Mouse (Mus musculus): ENCODE measurements at regions not wholly inside any gene's neighbourhood (a gene's known extent, or its start where the extent isn't known, plus 50 kb on each side); places are given as distances from the start of the nearest gene placed in this dataset.

DNA sequence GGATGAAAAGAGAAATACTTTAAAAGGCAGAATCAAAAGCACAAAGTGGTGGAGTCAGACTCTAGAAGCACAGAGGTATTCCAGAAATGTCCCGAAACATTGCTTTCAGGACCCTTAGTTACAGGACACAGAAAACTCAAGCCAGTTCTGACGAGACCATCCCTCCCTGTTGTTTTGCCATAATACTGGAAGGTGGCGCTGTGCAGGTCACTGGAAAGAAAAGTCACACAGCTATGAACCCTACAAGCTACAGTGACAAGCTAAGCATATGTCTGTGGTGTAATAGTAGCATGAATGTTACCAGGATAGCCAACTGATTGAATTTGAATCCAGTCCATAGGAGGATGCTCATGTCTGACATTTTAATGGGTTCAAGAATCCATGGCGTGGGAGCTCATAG, 117.4 kb upstream of the Cxxc4 start:
- no peak for DNase-seq

DNA sequence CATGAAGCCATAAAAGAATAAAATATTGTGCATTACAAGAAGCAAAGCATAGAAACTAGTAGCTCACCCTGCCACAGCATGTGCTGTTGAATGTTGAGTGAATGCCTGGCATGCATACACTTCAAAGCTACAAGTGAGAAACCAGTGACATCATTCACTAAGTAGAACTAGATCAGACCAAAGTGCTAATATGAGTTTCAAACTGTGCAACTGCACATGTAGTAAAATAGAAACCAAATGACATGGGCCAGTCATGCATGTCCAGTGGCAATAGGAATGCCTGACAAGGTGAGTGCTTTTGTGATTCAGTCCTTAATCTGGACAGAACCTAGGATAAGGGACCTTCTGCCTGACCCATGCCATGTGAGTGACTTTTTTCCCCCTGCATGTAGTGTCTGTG, 111.3 kb upstream of the Cxxc4 start:
- DNase-seq: no peak

DNA sequence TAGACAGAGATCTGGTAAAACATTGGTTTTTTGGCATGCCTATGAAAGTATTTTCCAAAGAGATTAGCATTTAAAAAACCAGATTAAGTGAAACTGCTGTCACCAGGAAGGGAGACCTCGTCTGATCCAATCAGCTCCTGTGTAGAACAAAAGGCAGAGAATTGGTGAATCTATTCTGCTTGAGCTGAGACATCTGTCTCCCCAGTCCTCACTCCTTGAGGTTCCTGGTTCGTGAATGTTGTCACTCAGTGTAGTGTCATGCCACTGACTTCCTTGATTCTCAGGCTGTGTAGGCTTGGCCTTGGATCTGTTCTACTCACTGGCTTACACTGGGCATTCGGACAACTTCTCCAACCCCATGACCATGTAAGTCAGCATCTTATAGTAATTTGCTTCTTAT, 105.9 kb upstream of the Cxxc4 start:
- no peak for DNase-seq

DNA sequence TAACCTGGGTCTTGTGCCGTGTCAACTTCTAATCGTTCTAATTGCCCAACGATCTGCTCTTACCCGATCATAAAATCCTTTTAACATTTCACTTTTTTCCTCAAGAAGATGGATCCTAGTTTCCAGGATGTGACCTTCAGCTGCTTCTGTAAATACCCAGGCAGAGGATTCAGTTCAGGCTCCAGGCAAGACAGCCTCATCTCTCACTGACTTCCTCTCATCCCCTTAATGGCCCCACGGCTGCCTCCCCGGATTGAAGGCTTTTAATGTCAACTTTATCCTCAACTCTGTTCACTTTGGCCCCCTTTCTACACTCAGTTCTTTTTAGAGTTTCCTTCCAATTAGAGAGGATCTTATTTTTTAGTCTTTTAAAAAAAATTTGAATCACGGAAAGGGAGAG, 91.0 kb upstream of the Cxxc4 start:
- DNase-seq: no peak

DNA sequence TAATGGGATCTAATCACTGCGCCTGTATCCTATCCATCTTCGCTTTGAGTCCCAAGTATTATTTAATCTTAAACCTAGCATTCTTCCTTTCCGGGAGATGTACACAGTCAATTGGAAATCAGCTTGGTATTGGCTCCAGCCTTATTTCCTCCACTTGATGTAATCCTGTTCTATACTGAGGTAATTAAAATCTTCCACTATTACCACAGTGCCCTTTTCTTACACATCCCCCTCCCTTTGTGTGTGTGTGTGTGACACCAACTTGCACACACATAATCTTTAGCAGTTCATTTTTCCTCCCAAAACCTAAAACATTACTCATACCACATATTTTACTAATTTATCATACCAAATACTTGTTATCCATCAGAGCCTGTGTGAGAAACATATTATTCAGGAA, 90.3 kb upstream of the Cxxc4 start:
- no peak for DNase-seq

DNA sequence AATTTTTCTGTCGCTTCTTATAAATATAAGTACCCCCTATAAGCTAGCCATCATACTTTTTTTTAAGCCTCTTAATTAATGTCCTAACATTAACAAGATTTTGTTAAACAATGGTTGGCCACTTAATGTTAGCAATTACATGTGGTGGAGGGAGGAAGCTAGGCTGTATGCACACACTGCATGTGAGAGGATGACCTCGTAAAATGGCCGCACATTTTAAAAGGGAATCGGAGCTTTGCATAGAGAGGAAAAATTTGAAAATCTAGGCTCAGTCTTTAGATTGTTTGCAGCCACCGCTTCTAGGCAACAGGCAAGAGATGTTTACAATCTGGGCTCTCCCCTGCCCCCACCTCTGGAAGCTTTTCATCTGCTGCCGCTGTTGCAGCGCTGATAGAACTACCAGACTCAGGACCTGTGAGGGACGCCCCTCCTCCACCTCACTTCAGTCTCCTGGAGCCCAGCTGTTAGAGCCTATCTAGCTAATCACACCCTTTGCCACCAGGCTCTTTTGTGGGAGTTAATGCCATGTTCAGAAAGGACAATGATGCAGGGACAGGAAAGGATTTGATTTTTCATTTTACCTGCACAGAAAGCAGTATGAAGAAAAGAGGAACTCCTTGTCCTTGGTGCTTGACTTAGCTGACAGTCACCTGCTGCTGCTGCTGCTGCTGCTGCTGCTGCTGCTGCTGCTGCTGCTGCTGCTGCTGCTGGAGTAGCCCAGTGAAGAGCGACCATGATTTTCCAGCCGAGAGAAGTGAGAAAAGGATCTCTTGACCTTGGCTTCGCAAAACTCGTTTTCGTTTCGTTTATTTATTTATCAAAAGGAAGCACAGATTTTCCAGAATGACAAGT, 89.7 kb upstream of the Cxxc4 start:
- peak; percentile 38 for DNase-seq

DNA sequence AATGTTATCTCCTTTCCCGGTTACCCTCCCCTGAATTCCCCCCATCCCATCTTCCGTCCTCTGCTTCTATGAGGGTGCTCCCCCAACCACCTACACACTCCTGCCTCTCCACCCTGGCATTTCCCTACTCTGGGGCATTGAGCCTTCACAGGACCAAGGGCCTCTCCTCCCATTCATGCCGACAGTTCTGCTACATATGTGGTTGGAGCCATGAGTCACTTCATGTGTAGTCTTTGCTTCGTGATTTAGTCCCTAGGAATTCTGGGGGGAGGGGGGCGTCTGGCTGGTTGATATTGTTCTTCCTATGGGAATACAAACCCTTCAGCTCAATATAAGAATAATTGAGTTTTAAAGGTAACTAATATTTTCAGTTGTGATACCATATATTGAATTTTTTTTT, 74.0 kb upstream of the Cxxc4 start:
- no peak for DNase-seq

DNA sequence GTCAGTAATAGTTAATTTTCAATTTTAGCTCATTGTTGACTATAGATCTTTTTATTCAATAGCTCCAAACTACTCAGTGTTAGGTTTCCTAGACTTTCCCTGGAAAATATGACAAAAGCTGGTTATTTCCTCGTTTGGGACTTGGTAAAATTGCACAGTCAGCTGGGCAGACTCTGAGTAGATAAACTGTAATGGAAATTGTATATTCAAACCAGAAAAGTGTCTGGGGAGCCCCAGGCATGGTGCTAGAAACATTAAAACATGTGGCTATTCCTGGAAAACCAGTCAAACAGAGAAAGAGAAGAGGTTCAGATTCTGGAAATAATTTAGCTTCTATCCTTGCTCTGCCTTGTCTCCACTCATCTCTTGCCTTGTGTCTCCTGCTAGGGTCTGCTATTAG, 66.4 kb upstream of the Cxxc4 start:
- no peak for DNase-seq

DNA sequence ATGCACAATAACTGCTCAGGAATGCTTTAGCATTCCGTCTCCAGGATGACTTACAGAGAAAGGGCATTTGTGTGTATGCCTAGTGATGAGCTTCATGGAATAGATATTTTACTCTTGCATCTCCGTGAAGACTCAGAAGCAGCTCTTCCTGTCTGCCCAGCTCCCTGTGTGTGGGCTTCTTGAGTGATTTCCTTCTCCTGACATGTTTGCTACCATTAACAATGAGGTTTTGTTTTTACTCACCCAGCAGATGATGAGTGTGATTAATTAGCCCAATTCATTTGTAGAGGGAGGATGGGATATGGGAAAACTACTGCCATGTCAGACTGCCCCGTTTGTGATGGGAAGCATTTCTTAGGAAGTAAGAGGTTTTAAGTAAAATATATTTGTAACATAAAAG, 63.9 kb upstream of the Cxxc4 start:
- no peak for DNase-seq

DNA sequence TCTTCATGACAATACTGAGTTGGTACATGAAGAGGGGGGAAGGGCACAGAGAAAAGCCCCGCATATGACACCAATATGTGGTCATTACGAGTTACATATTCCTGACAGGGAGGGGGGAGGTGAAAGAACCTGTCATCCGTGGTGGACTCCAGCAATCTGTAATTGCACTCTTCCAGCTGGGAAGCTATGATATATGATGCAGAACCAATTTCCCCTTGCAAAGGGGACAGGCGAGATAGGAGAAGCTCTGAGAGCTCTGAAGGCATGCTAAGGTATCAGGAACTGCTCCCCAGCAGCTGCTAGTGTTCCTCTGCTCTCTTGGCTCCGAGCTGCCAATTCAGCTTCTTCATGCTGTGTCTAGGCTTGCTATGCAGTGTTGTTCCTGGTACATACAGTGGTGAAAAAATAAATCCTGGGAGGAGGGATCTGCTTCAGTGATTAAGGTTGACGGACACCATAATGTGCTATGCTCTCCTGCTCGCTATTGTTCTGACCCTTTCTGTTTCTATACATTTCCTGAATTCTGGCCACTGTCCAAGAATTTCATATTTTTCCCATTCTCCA, 57.7 kb upstream of the Cxxc4 start:
- no peak for DNase-seq

DNA sequence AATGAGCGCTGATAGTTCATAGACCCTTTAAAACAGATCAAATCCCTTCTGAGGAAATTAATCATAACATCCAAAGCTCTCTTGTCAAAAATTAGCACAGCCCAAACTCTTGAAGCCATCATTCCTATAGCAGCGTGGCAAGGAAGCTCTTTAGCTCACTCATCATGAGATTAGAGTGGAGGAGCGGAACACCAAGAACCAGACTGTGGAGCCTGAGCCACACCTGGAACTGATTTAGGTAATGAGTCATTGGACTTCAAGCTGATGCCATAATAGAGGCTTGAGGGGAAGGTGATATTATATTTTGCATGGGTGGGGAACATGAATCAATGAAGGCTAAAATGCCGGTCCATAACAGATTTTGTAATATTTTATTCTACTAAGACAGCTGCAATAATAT, 52.2 kb upstream of the Cxxc4 start:
- DNase-seq: no peak
